In genomic region chr8:83622389-83622989, GRCm38 (mm10) we compare ENCODE assay signal across 8 mouse cellular contexts. TPM values are rescaled to one million over a fixed set of nuclear protein-coding genes. Genes with fewer than 3 reads are reported as not detected.
DNase-seq lines count a peak whose midpoint lies in the region; ATAC-seq and TF ChIP-seq lines count a peak whose summit lies in the region.

No protein-coding gene starts in this region.

- no peaks in the 10 kb centered on the region for H3K9me3 ChIP-seq in erythroblast, embryonic 14.5 days (ENCODE audit: control insufficient read depth, low read length)
- H3K9me3 ChIP-seq in heart, embryonic 12.5 days (replicated peaks) = no peaks in the 10 kb centered on the region
- H3K9me3 ChIP-seq in kidney, postnatal 0 days (replicated peaks; ENCODE audit: low read length) = no peaks in the 10 kb centered on the region
- H3K9me3 ChIP-seq in liver, embryonic 11.5 days (ENCODE audit: control insufficient read depth, low read length) = no peaks in the 10 kb centered on the region

- H3K4me1 ChIP-seq in erythroblast, embryonic 14.5 days (ENCODE audit: control insufficient read depth) = peaks cover 51% of the 10 kb centered on the region
- H3K4me1 ChIP-seq in heart, embryonic 12.5 days (replicated peaks) = peaks cover 3% of the 10 kb centered on the region; the same call in 1 of the 2 replicates
- no peaks in the 10 kb centered on the region for H3K4me1 ChIP-seq in kidney, postnatal 0 days (replicated peaks; ENCODE audit: insufficient read depth, low read length)
- H3K4me1 ChIP-seq in liver, embryonic 11.5 days (replicated peaks; ENCODE audit: control insufficient read depth, insufficient read depth, low read length) = peaks cover 23% of the 10 kb centered on the region

- 8% methylated on average over 23 of the region's 23 CpGs for WGBS in heart, embryonic 12.5 days
- WGBS in kidney, postnatal 0 days = 11% methylated on average over 23 of the region's 23 CpGs
- 6% methylated on average over 23 of the region's 23 CpGs for WGBS in liver, embryonic 11.5 days

- H3K27ac ChIP-seq in heart, embryonic 12.5 days (ENCODE audit: poor library complexity, severe bottlenecking) = no peak overlapping the region
- no peak overlapping the region for H3K27ac ChIP-seq in kidney, postnatal 0 days
- H3K27ac ChIP-seq in liver, embryonic 11.5 days (ENCODE audit: low read depth, low read length) = 0 out of 2 replicates have a peak overlapping the region, but pooled peaks have one; percentile 2

- H3K4me2 ChIP-seq in heart, embryonic 12.5 days = peak overlapping the region; percentile 81
- peak overlapping the region; percentile 53 for H3K4me2 ChIP-seq in kidney, postnatal 0 days (ENCODE audit: low read length)
- H3K4me2 ChIP-seq in liver, embryonic 11.5 days = peak overlapping the region; percentile 80

- peak; percentile 80; the same call in 1 of the 2 replicates for ATAC-seq in heart, embryonic 12.5 days (ENCODE audit: insufficient number of reproducible peaks, low FRiP score)
- peak; percentile 82 for ATAC-seq in kidney, postnatal 0 days (replicated peaks; ENCODE audit: low FRiP score, low read depth)
- ATAC-seq in liver, embryonic 11.5 days (replicated peaks; ENCODE audit: low FRiP score) = peak; percentile 85

- DNase-seq in CD4-positive, CD25-positive, alpha-beta regulatory T cell, adult 2 months (ENCODE audit: low read depth, low spot score) = peak; percentile 93
- peak; percentile 60 for DNase-seq in brain, embryonic 18.5 days (ENCODE audit: low read depth, low spot score)
- peak; percentile 91 for DNase-seq in kidney, postnatal 0 days (ENCODE audit: low spot score)
- peak; percentile 77 for DNase-seq in liver, embryonic 11.5 days (ENCODE audit: low spot score)
- peak; percentile 92 for DNase-seq in naive thymus-derived CD4-positive, alpha-beta T cell, adult 2 months (ENCODE audit: low read depth)
- DNase-seq in splenic B cell, adult 2 months (ENCODE audit: low read depth, low spot score) = peak; percentile 91

- no peaks in the 10 kb centered on the region for H3K36me3 ChIP-seq in erythroblast, embryonic 14.5 days (ENCODE audit: control insufficient read depth)
- no peaks in the 10 kb centered on the region for H3K36me3 ChIP-seq in heart, embryonic 12.5 days
- H3K36me3 ChIP-seq in kidney, postnatal 0 days (ENCODE audit: insufficient read depth, low read length) = no peaks in the 10 kb centered on the region
- no peaks in the 10 kb centered on the region for H3K36me3 ChIP-seq in liver, embryonic 11.5 days (ENCODE audit: control insufficient read depth, insufficient read depth, low read length)
- no peaks in the 10 kb centered on the region for H3K36me3 ChIP-seq in splenic B cell, adult 2 months (ENCODE audit: control insufficient read depth, insufficient read depth, low read length, poor library complexity, severe bottlenecking)

- H3K27me3 ChIP-seq in erythroblast, embryonic 14.5 days (ENCODE audit: control insufficient read depth) = no peaks in the 10 kb centered on the region
- no peaks in the 10 kb centered on the region for H3K27me3 ChIP-seq in heart, embryonic 12.5 days (replicated peaks)
- H3K27me3 ChIP-seq in kidney, postnatal 0 days (ENCODE audit: insufficient read depth, low read length) = no peaks in the 10 kb centered on the region
- H3K27me3 ChIP-seq in liver, embryonic 11.5 days (replicated peaks; ENCODE audit: control insufficient read depth, insufficient read depth, low read length) = no peaks in the 10 kb centered on the region
- H3K27me3 ChIP-seq in splenic B cell, adult 2 months (ENCODE audit: control insufficient read depth, insufficient read depth, low read length, poor library complexity, severe bottlenecking) = no peaks in the 10 kb centered on the region

- H3K4me3 ChIP-seq in erythroblast, embryonic 14.5 days (replicated peaks) = peak overlapping the region; percentile 67
- peak overlapping the region; percentile 41 for H3K4me3 ChIP-seq in heart, embryonic 12.5 days
- H3K4me3 ChIP-seq in kidney, postnatal 0 days (replicated peaks; ENCODE audit: low read depth, low read length) = peak overlapping the region; percentile 24
- peak overlapping the region; percentile 43 for H3K4me3 ChIP-seq in liver, embryonic 11.5 days (ENCODE audit: low read depth, low read length)

- TF ChIP-seq CTCF in kidney, postnatal 0 days (IDR thresholded peaks at IDR 0.05; ENCODE audit: low read depth) = peak; percentile 88

- H3K9ac ChIP-seq in heart, embryonic 12.5 days = peak overlapping the region; percentile 66
- H3K9ac ChIP-seq in kidney, postnatal 0 days (ENCODE audit: low read depth, low read length) = no peak overlapping the region
- peak overlapping the region; percentile 58 for H3K9ac ChIP-seq in liver, embryonic 11.5 days (ENCODE audit: low read depth, low read length)

RNA-seq across cellular contexts. Expression of gene Dnajb1, which starts 14.5 kb away (rescaled TPM):
- polyA plus RNA-seq in erythroblast, embryonic 14.5 days (2012) = 20.5 and 20.7 TPM in 2 replicates
- polyA plus RNA-seq in heart, embryonic 12.5 days (2016; fragmentation: Nextera tagmentation; extraction: Ambion mirVana) = 45.1 and 47.4 TPM in 2 replicates
- 30.2 and 35.3 TPM in 2 replicates for polyA plus RNA-seq in kidney, postnatal 0 days (2015; fragmentation: Nextera tagmentation; extraction: Ambion mirVana)
- polyA plus RNA-seq in liver, embryonic 11.5 days (2014; fragmentation: Nextera tagmentation; extraction: Ambion mirVana) = 75.9 and 77.1 TPM in 2 replicates

RNA-seq across cellular contexts. Expression of gene Tecr, which starts 14.7 kb away (rescaled TPM):
- polyA plus RNA-seq in erythroblast, embryonic 14.5 days (2012) = 33.6 and 58.0 TPM in 2 replicates
- 445 and 456 TPM in 2 replicates for polyA plus RNA-seq in heart, embryonic 12.5 days (2016; fragmentation: Nextera tagmentation; extraction: Ambion mirVana)
- polyA plus RNA-seq in kidney, postnatal 0 days (2015; fragmentation: Nextera tagmentation; extraction: Ambion mirVana) = 560 and 574 TPM in 2 replicates
- polyA plus RNA-seq in liver, embryonic 11.5 days (2014; fragmentation: Nextera tagmentation; extraction: Ambion mirVana) = 468 and 475 TPM in 2 replicates

RNA-seq across cellular contexts. Expression of gene Gipc1, which starts 30.0 kb away (rescaled TPM):
- 7.9 and 10.0 TPM in 2 replicates for polyA plus RNA-seq in erythroblast, embryonic 14.5 days (2012)
- 175 and 180 TPM in 2 replicates for polyA plus RNA-seq in heart, embryonic 12.5 days (2016; fragmentation: Nextera tagmentation; extraction: Ambion mirVana)
- 197 and 212 TPM in 2 replicates for polyA plus RNA-seq in kidney, postnatal 0 days (2015; fragmentation: Nextera tagmentation; extraction: Ambion mirVana)
- 113 and 114 TPM in 2 replicates for polyA plus RNA-seq in liver, embryonic 11.5 days (2014; fragmentation: Nextera tagmentation; extraction: Ambion mirVana)

RNA-seq across cellular contexts. Expression of gene Ptger1, which starts 44.0 kb away (rescaled TPM):
- 0.01 and 0.02 TPM in 2 replicates for polyA plus RNA-seq in erythroblast, embryonic 14.5 days (2012)
- polyA plus RNA-seq in heart, embryonic 12.5 days (2016; fragmentation: Nextera tagmentation; extraction: Ambion mirVana) = 0.32 and 0.60 TPM in 2 replicates
- polyA plus RNA-seq in kidney, postnatal 0 days (2015; fragmentation: Nextera tagmentation; extraction: Ambion mirVana) = 9.4 and 9.8 TPM in 2 replicates
- 0.49 and 0.53 TPM in 2 replicates for polyA plus RNA-seq in liver, embryonic 11.5 days (2014; fragmentation: Nextera tagmentation; extraction: Ambion mirVana)

RNA-seq across cellular contexts. Expression of gene Ndufb7, which starts 56.0 kb away (rescaled TPM):
- polyA plus RNA-seq in erythroblast, embryonic 14.5 days (2012) = 76.6 and 87.5 TPM in 2 replicates
- polyA plus RNA-seq in heart, embryonic 12.5 days (2016; fragmentation: Nextera tagmentation; extraction: Ambion mirVana) = 547 and 555 TPM in 2 replicates
- 502 and 515 TPM in 2 replicates for polyA plus RNA-seq in kidney, postnatal 0 days (2015; fragmentation: Nextera tagmentation; extraction: Ambion mirVana)
- 321 and 354 TPM in 2 replicates for polyA plus RNA-seq in liver, embryonic 11.5 days (2014; fragmentation: Nextera tagmentation; extraction: Ambion mirVana)

Comparison
In these comparisons a context has a peak if more than half of its experiments do, and no peak if none do; other contexts are left out.
1. RNA of gene Gipc1, which starts 30.0 kb away (polyA plus RNA-seq): 197 to 212 TPM in kidney, postnatal 0 days, 175 to 180 TPM in heart, embryonic 12.5 days and 113 to 114 TPM in liver, embryonic 11.5 days; 7.9 to 10.0 TPM in erythroblast, embryonic 14.5 days; every median in the first group is over 10 times any median in the second.
2. Peak in every context shown above with its lines, with median percentiles within 50 percentile points of each other: DNase-seq, H3K4me3 ChIP-seq, ATAC-seq and H3K4me2 ChIP-seq.